Mouse (Mus musculus) hindbrain, postnatal 0 days (tissue): Measurements from ENCODE around the gene Mon1a. TPM values are rescaled to one million over a fixed set of nuclear protein-coding genes. Genes with fewer than 3 reads are reported as not detected.

Experiments
- ATAC-seq: fragments of 200-750 bp; cut with Nextera tagmentation; 2 replicates; pipeline ENCODE4 v1.8.0; 2017; ENCODE audit warnings: mild to moderate bottlenecking, moderate TSS enrichment, moderate library complexity
- DNase-seq: peaks from one replicate; pipeline ENCODE4 v3.0.0-alpha.2; 2015; ENCODE audit warnings: low spot score
- H3K27ac ChIP-seq: fragments of 300-500 bp; sonication (generic); 2 replicates; pipeline ENCODE4 v1.5.1; 2014; ENCODE audit warnings: mild to moderate bottlenecking
- H3K27me3 ChIP-seq: fragments of 300-500 bp; sonication (generic); 2 replicates; pipeline ENCODE4 v1.6.1; 2014; ENCODE audit warnings: low read length, mixed read lengths; ENCODE audit not compliant: insufficient read depth
- H3K36me3 ChIP-seq: fragments of 300-500 bp; sonication (generic); 2 replicates; pipeline ENCODE4 v1.6.1; 2014; ENCODE audit warnings: low read length, mixed read lengths; ENCODE audit not compliant: insufficient read depth
- H3K4me1 ChIP-seq: fragments of 300-500 bp; sonication (generic); 2 replicates; pipeline ENCODE4 v1.6.1; 2014; ENCODE audit warnings: antibody characterized with exemption, low read length, mixed read lengths; ENCODE audit not compliant: insufficient read depth
- H3K4me2 ChIP-seq: fragments of 300-500 bp; sonication (generic); 2 replicates; pipeline ENCODE4 v1.6.1; 2014; ENCODE audit warnings: low read depth, mild to moderate bottlenecking, low read length, moderate library complexity, mixed read lengths
- H3K4me3 ChIP-seq: fragments of 300-500 bp; sonication (generic); 2 replicates; pipeline ENCODE4 v1.5.1; 2014; ENCODE audit warnings: low read length
- H3K9ac ChIP-seq: fragments of 300-500 bp; sonication (generic); replicated peaks from 2 replicates; pipeline ENCODE4 v1.6.1; 2014; ENCODE audit warnings: mild to moderate bottlenecking, low read length, moderate library complexity, mixed read lengths
- H3K9me3 ChIP-seq: fragments of 300-500 bp; sonication (generic); 2 replicates; pipeline ENCODE4 v1.6.1; 2016; ENCODE audit warnings: low read length, mixed read lengths
- CTCF ChIP-seq: IDR thresholded peaks from 2 replicates; pipeline ENCODE4 v1.5.1; 2016; ENCODE audit warnings: antibody characterized with exemption, control low read depth, low read depth
- WGBS: fragments of 180-500 bp; shearing (Covaris S2); extraction: QIAGEN DNeasy Blood & Tissue Kit; methylation state at CpG from one replicate; pipeline ENCODE4 v1.1.7; 2014; 5-methylcytosine and 5-hydroxymethylcytosine counted together
- polyA plus RNA-seq: library from polyadenylated mRNA; unstranded; fragments of >200 nt; fragmentation: Nextera tagmentation; extraction: Ambion mirVana; gene quantifications from 2 replicates; pipeline ENCODE4 v1.2.1, GENCODE M21; 2015
- total RNA-seq: library from RNA; depleted of rRNA; stranded (reverse); fragments of >200 nt; gene quantifications from 2 replicates; pipeline ENCODE4 v1.2.3, GENCODE M21; 2014

Gene Mon1a
- total and polyA plus RNA-seq, 2 experiments from 2014 or later, result 13.8 to 21.9 TPM

DNA sequence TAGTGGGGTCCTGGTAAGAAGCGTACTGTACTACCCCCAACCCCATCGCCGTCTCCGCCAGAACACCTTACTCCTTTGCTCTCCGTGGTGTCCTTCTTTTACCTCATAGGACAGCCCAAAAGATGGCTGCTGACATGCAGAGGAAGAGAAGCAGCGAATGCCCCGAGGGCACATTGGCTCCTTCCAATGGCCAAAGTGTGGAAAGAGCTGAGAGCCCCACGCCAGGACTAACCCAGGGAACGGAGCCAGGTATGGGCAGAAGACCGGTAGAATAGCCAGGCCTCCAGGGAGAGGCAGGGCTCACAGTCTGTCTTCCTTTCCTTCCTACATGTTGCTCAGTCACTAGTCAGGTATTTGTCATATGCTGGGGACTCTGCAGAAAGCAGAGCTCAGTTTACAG, 10.6 kb downstream of the Mon1a start:
- no peaks in the 10 kb centered on the region for H3K9me3 ChIP-seq
- H3K27ac ChIP-seq, result no peak overlapping the region
- no peak overlapping the region for H3K9ac ChIP-seq
- H3K4me2 ChIP-seq, result no peak overlapping the region
- no peak overlapping the region for H3K4me3 ChIP-seq
- no peaks in the 10 kb centered on the region for H3K4me1 ChIP-seq
- TF ChIP-seq CTCF, result no peak
- 86% methylated on average over 10 of the region's 10 CpGs for WGBS
- DNase-seq, result no peak
- no peaks in the 10 kb centered on the region; the same call in 1 of the 2 replicates for H3K36me3 ChIP-seq
- ATAC-seq, result no peak
- H3K27me3 ChIP-seq, result no peaks in the 10 kb centered on the region

DNA sequence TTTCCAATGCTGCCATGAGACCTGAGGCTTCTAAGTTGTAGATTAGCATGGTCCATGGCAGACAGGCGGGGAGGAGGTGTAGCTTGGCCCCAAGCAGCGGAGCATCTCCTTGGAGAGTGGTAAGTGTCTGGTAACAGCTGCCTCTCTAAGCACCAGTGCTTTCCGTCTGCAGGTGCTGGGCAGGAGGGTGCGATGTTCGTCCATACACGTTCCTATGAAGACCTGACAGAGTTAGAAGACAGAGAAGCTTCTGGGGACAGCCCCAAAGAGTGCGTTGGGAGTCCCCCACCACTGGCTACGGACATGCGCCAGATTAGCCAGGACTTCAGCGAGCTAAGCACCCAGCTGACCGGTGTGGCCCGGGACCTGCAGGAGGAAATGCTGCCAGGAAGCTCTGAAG, 11.9 kb downstream of the Mon1a start:
- Histone ChIP-seq H3K36me3 (no peaks in the 10 kb centered on the region; the same call in 1 of the 2 replicates), H3K9me3 (no peaks in the 10 kb centered on the region), H3K27me3 (no peaks in the 10 kb centered on the region), H3K4me1 (no peaks in the 10 kb centered on the region), H3K27ac (no peak overlapping the region), H3K4me3 (no peak overlapping the region), H3K4me2 (no peak overlapping the region), H3K9ac (no peak overlapping the region)
- ATAC-seq (no peak), DNase-seq (no peak)
- 73% methylated on average over 12 of the region's 12 CpGs for WGBS
- TF ChIP-seq CTCF, result no peak

DNA sequence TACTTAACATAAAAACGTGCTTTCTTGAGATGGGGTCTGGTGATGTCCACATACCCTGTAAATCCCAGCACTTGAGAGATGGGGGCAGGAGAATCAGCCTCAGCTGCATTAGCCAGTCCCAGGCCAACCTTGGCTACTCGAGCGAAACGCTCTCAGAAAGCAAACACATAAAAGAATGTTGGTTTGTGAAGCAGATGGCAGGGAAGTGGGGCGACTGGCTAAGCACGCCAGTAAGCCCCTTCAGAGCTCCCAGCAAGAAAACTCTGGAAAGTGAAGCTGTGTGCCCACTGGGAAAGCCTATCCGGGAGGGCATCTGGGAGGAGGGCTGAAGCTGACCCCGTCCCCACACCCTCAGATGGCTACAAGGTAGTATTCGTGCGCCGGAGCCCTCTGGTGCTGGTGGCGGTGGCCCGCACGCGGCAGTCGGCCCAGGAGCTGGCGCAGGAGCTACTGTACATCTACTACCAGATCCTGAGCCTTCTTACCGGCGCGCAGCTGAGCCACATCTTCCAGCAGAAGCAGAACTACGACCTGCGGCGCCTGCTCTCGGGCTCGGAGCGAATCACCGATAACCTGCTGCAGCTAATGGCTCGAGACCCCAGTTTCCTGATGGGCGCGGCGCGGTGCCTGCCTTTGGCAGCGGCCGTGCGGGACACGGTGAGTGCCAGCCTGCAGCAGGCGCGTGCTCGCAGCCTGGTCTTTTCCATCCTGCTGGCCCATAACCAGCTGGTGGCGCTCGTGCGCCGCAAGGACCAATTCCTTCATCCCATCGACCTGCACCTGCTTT, 13.1 kb downstream of the Mon1a start:
- peak overlapping the region; percentile 59 for H3K4me2 ChIP-seq
- peak overlapping the region; percentile 37 for H3K4me3 ChIP-seq
- no peaks in the 10 kb centered on the region for H3K9me3 ChIP-seq
- DNase-seq, result peak; percentile 93
- WGBS, result 4% methylated on average over 44 of the region's 44 CpGs
- no peaks in the 10 kb centered on the region for H3K27me3 ChIP-seq
- peak; percentile 88 for TF ChIP-seq CTCF
- H3K27ac ChIP-seq, result peak overlapping the region; percentile 9; the same call in 1 of the 2 replicates
- no peaks in the 10 kb centered on the region for H3K4me1 ChIP-seq
- peak overlapping the region; percentile 39 for H3K9ac ChIP-seq
- H3K36me3 ChIP-seq, result no peaks in the 10 kb centered on the region; the same call in 1 of the 2 replicates
- peak; percentile 67 for ATAC-seq

DNA sequence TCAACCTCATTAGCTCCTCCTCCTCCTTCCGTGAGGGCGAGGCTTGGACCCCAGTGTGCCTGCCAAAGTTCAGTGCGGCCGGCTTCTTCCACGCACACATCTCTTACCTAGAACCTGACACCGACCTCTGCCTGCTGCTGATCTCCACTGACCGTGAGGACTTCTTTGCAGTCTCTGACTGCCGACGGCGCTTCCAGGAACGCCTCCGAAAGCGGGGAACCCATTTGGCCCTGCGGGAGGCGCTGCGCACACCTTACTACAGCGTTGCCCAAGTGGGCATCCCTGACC, 13.6 kb downstream of the Mon1a start:
- Histone ChIP-seq H3K9ac (peak overlapping the region; percentile 39; the same call in 1 of the 2 replicates), H3K36me3 (no peaks in the 10 kb centered on the region; the same call in 1 of the 2 replicates), H3K4me3 (peak overlapping the region; percentile 37)

DNA sequence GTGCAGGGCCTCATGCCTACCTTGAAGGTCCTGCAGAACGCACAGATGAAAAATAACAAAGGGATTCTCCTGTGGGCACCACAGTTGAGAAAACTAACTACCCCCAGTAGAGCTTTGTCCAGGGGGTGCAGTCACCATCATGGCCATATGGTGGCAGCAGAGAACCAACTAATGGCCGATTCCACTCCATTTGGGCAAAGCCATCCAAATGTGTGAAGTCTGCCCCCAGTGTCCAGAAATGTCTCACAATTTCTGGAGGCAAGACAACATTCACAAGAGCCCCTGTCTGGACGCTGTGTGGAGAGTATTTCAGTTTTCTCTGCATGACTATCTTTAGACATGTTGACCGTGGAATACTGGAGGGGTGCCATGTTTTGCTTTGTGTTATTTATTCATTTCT, 16.8 kb downstream of the Mon1a start:
- WGBS, result 2% methylated on average over 4 of the region's 4 CpGs
- peak; percentile 98 for TF ChIP-seq CTCF
- Histone ChIP-seq H3K27ac (no peak overlapping the region), H3K9me3 (no peaks in the 10 kb centered on the region), H3K4me3 (no peak overlapping the region), H3K9ac (no peak overlapping the region), H3K27me3 (no peaks in the 10 kb centered on the region), H3K4me1 (0 out of 2 replicates have a peak, but pooled peaks cover 3% of the 10 kb centered on the region), H3K4me2 (no peak overlapping the region), H3K36me3 (no peaks in the 10 kb centered on the region)
- ATAC-seq, result peak; percentile 68
- DNase-seq, result peak; percentile 94

More for the DNA sequence above, 13.6 kb downstream of the Mon1a start:
- Histone ChIP-seq H3K4me2 (peak overlapping the region; percentile 59), H3K27ac (no peak overlapping the region; the same call in 1 of the 2 replicates), H3K9me3 (no peaks in the 10 kb centered on the region), H3K4me1 (0 out of 2 replicates have a peak, but pooled peaks cover under 1% of the 10 kb centered on the region), H3K27me3 (no peaks in the 10 kb centered on the region)
- ATAC-seq (no peak), DNase-seq (no peak)
- WGBS, result 15% methylated on average over 17 of the region's 17 CpGs
- TF ChIP-seq CTCF, result no peak

DNA sequence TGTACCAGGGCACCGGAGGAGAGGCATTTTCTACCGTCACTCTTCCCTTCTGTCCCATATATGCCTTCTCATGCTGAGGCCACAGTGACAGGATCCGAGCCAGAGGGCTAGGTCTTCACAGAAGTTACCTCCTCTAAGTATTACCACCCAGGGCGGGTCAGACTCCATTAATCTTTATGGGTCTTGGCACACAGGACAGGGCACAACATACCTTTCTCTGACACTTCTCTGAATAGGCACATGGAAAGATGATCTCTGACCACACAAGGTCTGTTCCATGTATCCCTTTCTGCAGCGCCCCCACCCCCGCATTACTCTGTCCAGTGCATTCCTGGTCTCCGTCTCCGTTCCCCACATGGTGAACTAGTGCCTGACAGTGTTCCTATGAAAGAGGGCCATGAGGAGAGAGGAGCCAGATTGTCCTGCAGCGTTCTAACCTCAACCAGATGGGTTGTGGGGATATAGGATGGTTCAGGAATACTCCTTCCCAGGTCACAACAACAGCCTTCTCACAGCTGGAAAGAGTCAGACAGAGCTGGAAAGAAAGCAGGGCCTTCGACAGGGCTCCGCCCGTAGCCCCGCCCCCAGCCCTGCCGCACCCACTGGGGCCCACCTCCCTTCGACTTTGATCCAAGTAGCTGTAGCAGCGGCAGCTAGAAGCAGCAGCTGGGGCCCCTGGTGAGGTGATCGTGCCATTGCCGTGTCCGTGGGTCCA, 18.5 kb downstream of the Mon1a start, which contains the start of gene Mst1r:
Mst1r (plus strand) TSS at position 622 of the 715 bp plus-strand sequence.
- TF ChIP-seq CTCF, result no peak
- Histone ChIP-seq H3K9me3 (no peaks in the 10 kb centered on the region), H3K27me3 (no peaks in the 10 kb centered on the region), H3K4me3 (peak within 1 kb of the TSS; percentile 10; the same call in 1 of the 2 replicates), H3K9ac (0 out of 2 replicates have a peak within 1 kb of the TSS, but pooled peaks have one; percentile 5), H3K4me2 (peak within 1 kb of the TSS; percentile 47), H3K27ac (no peak within 1 kb of the TSS), H3K36me3 (no peaks in the 10 kb centered on the region), H3K4me1 (0 out of 2 replicates have a peak, but pooled peaks cover 3% of the 10 kb centered on the region)
- 20% methylated on average over 19 of the region's 19 CpGs for WGBS
- DNase-seq, result peak; percentile 39
- ATAC-seq, result no peak
